Mouse (Mus musculus) lung, postnatal 10 days (tissue): ENCODE measurements around the gene Acot5.
"Not testable (repeated sequence)": the region's sequence is repeated elsewhere in the genome, so short reads cannot be mapped to it uniquely, and the experiment has no call there.

Experiments used
- DNase-seq: peaks from one replicate; pipeline ENCODE4 v3.0.0; 2021

The Acot5 gene

DNA sequence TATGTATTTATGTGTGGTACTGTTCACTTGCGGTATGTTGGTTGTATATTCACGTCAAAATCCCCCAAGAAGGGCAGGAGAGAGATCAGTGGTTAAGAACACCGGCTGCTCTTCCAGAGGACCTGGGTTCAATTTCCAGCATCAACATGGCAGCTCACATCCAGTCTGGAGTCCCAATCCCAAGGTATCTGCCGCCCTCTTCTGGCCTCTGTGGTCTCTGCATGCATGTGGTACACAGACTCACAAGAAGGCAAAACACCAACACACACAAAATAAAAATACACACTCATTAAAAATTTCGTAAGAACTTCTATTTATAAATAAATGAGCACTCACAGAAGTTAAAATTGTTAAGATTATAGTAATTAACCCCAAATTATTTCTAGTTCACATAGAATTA is 5.9 kb upstream of the Acot5 start:
- peak; percentile 30 for DNase-seq

DNA sequence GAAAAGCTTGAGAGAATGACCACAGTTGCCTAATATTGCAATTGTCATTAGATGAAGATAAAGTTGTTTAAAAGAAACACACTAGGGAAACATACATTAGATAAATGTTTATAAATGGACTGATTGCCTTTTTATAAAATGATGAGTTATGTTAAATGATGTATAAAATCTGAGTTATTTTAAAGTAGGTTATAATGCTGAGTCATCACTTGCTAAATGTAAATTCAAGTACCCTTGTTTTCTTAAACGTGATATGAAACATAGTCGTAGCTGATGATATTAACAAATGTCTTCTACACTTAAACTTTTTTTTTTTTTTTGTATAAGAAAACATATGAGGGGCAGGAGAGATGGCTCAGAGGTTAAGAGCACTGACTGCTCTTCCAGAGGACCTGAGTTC is 5.3 kb upstream of the Acot5 start:
- no peak for DNase-seq

DNA sequence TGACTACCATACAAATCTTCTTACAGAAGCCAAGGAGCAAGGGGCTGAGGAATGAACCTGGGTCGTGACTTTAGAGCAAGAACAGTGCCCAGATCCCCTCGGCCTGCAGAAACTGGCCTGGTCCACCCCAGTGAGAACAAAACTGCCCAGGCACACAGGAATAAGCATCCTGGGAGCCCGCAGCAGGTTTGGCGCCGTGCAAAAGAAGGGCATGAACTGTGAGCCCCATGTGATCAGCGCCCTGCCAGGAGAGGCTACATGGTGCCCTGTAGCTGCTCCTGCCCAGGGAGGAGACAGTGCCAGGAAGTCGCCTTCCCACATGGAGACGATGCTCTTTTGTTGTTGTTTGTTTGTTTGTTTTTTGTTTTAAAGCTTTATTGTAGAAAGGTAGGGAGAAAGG is 4.5 kb upstream of the Acot5 start:
- DNase-seq = no peak

GRCm38 (mm10) chr12:84067752-84068151 is 1.4 kb upstream of the Acot5 start:
- no peak for DNase-seq

- DNase-seq = no peak
These were observed 829 bp upstream of the Acot5 start for GRCm38 (mm10) chr12:84068296-84068695.

GRCm38 (mm10) chr12:84069582-84069981 is 457 bp downstream of the Acot5 start:
- peak; percentile 43 for DNase-seq

- DNase-seq = no peak
These were observed 2.6 kb downstream of the Acot5 start for GRCm38 (mm10) chr12:84071696-84072095.

- no peak for DNase-seq
These were observed 8.4 kb downstream of the Acot5 start for GRCm38 (mm10) chr12:84077371-84077990.

DNA sequence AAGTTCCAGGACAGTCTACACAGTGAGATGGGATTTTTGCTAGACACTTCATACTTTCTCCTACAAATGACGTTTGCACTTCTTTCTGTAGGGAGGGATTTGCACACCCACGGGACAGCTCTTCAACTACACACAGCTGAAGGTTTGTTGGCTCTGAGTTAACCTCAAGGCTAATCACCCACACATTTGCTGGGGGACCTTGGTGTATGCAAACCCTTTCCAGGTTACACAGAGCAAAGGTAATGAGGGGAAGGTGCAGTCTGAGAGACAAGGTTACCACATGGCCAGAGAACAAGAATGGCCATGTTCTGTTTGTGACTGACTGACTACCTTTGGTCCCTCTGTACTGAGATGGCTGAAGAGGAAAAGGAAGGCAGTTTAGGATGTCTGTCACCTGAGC is 14.7 kb downstream of the Acot5 start:
- no peak for DNase-seq

GRCm38 (mm10) chr12:84084581-84084980 is 15.5 kb downstream of the Acot5 start:
- no peak for DNase-seq

DNA sequence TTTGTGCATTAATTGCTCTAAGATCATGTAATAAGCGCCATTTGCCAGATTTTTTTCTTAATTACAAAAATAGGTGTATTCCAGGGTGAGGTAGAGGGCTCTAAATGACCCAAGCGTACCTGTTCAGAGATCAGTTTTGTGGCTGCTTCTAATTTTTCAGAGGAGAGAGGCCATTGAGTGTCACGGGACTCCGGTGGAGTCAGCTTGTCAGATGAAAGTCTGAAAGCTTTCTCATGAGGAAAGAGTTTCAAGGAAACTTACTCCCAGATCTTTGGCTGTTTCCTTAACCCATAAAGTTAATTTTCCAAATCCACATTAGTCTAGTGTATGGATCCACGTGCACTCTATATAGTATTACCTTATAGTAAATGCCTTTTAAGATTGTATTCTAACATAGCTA is 25.5 kb downstream of the Acot5 start:
- not testable (repeated sequence) for DNase-seq

DNA sequence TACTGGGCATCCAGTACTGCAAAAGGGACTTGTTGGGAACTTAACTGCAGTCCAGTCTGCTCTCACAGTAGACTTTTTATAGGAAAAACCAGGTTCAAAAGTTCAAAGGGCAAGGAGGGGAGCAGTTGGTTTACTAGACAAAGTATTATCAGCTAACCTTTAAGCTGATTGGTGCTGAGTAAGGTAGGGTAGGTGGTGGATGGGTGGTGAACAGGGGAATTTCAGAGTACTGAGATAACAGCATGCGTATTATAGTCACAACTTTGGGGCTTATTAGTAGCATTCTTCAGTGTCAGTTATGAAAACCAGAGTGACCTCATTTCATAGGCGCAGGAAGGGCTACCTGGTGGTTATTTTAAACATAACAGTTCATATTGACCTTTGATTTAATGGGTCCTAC is 30.5 kb downstream of the Acot5 start:
- DNase-seq = no peak

DNA sequence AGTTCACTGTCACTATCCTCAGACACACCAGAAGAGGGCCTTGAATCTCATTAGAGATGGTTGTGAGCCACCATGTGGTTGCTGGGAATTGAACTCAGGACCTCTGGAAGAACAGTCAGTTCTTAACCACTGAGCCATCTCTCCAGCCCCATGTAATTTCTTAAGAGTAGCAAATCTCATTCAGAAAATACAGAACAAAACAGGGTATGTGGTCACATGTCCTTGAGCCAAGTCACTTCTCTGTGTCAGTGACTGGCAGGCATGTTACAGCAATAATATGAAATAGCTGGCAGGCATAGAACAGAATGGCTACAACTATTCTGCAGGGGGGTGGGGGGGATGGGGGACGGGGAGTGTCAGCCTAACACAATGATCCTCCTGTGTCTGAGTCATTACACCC is 30.9 kb downstream of the Acot5 start:
- DNase-seq = no peak

DNA sequence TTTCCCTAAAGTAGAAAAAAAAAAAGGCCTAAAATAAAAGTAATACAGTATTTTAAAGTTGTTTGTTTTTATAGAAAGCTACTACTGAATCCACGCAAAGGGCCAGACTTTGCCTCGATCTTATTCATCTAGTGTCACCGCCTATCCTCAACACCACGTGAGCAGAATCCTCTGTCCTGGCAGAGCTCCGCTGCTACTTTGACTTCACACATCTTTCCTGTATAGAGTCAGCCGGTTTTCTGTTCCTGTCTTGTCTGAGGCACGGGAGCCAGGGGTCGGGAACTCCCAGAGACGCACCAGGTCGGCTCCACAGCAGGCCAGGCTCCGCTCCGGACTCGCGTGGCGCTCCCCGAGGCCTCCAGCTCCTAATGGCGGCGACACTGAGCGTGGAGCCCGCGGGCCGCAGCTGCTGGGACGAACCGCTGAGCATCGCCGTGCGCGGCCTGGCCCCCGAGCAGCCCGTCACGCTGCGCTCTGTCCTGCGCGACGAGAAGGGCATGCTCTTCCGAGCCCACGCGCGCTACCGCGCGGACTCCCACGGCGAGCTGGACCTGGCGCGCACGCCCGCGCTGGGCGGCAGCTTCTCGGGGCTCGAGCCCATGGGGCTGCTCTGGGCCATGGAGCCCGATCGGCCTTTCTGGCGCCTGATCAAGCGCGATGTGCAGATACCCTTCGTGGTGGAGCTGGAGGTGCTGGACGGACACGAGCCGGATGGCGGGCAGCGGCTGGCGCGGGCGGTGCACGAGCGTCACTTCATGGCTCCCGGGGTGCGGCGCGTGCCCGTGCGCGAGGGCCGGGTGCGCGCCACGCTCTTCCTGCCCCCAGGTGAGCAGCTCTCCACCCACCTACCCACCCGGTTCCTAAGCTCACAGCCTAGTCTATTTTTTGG is 31.7 kb downstream of the Acot5 start, which contains the start of gene Acot6:
Gene Acot6 (plus strand): TSS at position 51 of the 889 bp plus-strand sequence.
- DNase-seq = peak; percentile 48

GRCm38 (mm10) chr12:84101493-84101845 is 32.3 kb downstream of the Acot5 start:
- no peak for DNase-seq

DNA sequence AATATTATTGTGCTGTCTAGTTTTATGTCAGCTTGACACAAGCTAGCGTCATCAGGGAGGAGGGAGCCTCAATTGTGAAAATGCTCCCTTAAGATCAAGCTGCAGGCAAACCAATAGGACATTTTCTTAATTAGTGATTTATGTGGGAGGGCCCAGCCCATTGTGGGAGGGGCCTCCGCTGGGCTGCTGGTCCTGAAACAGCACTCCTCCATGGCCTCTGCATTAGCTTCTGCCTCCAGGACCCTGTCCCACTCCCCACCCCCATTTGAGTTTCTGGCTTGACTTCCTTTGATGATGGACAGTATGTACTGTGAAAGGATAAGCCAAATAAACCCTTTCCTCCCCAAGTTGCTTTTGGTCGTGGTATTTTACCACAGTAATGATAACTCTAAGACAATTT is 37.9 kb downstream of the Acot5 start:
- DNase-seq = no peak

GRCm38 (mm10) chr12:84107692-84108091 is 38.6 kb downstream of the Acot5 start:
- DNase-seq = no peak

GRCm38 (mm10) chr12:84109924-84110323 is 40.8 kb downstream of the Acot5 start:
- DNase-seq = no peak

DNA sequence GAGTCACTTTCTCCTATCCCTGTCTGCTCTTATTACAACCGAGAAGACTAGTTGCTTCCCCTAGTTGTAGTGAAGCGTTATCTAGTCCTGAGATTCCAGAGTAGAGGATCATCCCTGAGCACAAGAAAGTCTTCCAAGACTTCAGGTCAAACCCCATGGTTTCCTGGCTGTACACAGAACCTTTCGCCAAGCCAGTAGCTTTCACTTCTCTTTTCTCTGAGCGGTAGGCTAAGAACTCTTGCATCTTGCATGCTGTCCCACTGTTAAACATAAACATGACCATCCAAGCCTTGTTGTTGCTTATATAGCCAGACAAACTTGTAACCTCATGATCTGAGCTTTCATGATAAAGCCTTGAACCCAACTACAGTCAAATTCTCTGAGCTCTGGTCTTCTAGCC is 41.7 kb downstream of the Acot5 start:
- DNase-seq = no peak

DNA sequence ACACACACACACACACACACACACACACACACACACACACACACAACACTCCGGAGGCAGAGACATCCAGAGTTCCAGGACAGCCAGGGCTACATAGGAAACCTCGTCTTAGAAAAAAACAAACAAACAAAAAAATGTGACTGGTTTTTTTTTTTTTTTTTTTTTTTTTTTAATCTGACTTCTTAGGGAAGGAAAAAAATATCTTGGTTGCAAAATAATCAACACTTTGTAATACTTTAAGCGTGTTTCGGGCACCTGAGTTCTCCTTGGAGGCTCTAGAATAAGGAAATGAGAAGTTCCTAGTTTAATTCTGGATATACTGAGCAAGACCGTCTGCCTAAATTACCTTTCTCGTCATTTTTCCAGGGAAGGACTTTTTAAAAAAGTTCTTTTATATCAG is 44.6 kb downstream of the Acot5 start:
- no peak for DNase-seq

- peak; percentile 95 for DNase-seq
These were observed 45.2 kb downstream of the Acot5 start, which contains the start of gene Dnal1 for GRCm38 (mm10) chr12:84114153-84114994. Gene Dnal1, plus strand, starts transcription at chr12:84114366.

DNA sequence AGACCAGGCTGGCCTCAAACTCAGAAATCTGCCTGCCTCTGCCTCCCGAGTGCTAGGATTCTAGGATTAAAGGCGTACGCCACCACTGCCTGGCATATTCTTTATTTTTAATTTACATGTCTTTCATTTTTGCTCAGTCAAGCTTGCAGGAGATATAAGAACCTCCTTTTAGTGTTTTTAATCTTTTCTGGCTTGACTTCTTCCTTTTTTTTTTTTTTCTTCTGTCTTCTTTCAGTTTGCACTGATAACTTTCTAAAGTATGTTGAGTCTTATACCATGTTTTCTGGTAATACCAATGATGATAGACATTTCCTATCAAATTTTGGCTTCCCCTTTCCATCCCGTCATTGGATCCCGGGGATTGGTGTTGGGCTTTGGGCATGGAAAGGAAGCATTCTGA is 50.5 kb downstream of the Acot5 start:
- DNase-seq = no peak
